Mouse (Mus musculus) forelimb bud, embryonic 11.5 days (tissue): ENCODE measurements at regions not wholly inside any gene's neighbourhood (a gene's known extent, or its start where the extent isn't known, plus 50 kb on each side); places are given as distances from the start of the nearest gene placed in this dataset.
A peak's percentile ranks its signal among the peaks of the same experiment; 100 is the strongest.

Source experiments
- DNase-seq: peaks from one replicate; pipeline ENCODE4 v3.0.0-alpha.2; 2012; ENCODE audit warnings: low read depth, low spot score

DNA sequence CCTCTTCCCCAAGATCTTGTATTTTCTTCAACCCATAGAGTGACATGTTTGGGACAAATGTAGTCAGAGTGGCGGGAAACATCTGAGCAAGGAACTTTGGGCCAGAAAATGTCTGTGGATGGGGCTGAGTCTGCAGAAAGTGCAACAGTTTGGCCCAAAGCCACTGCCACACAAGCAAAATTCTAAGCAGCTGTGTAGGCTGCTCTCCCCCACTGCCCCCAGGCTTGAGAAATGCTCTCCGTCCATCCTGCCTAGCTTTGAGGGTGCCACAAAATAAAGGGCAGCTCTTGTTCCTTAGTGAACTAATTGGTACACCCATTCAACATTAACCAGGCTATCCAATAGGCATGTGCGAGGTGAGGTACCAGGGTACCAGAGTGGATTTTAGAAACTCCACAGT, 205.2 kb upstream of the Kbtbd8 start:
- peak; percentile 24 for DNase-seq

DNA sequence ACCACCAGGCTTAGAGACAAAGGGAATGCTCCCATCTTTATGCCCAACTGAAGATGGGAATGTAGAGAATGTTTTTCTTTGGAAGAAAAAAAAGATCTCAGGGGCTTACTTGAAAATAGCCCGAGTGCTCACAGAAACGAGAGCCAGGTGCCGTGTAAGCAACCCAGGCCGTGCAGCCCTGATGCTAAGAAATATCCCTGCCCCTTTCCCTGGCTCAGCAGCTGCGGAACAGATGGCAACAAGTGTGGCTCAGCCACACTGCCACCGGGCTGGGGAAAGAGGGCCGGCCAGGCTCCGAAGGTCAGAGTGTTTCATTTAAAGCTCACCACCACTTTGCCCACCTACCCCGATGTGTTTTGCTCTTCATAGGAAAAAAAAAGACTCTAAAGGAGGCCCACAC, 205.7 kb upstream of the Kbtbd8 start:
- DNase-seq = peak; percentile 82

- DNase-seq = no peak
Observed at GRCm38 (mm10) chr6:94900862-94901261, 200.9 kb upstream of the Lrig1 start.

DNA sequence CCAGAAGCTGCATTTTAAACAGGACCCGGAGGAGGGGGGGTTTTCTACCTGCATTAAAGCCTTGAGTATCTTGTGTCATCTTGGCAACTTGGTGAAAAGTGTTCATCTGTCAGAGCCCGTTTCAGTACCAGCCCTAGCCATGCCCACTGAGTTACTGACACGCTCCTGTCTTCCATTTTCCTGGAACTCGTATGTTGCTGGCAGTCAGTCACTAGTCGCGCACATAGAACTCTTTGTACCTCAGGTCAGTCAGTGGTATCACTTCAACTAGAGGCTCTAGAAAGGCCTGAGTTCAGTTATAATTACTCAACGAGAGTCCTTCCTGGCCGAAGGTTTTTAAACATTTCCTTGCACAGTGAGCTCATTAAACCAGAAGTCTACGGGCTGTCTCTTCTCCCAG, 198.9 kb upstream of the Lrig1 start:
- no peak for DNase-seq

DNA sequence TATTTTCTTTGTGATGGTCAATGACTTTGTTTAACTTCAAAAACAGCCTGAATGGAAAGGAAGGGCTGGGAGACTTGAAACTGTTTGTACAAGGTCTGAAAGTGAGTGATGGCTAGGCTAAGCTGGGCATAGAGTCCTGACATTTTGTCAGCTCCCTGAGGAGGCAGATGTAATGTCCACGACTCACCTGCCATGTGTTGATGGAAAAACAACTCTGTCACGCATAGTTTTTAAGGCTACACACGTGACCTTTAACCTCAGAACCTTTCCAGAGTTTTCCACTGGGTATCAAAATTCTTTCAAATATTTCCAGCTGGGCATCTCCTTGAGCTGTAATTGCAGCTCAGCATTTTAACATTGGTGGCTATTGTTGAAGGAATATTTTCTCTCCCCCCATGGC, 190.2 kb upstream of the Lrig1 start:
- DNase-seq = peak; percentile 47

DNA sequence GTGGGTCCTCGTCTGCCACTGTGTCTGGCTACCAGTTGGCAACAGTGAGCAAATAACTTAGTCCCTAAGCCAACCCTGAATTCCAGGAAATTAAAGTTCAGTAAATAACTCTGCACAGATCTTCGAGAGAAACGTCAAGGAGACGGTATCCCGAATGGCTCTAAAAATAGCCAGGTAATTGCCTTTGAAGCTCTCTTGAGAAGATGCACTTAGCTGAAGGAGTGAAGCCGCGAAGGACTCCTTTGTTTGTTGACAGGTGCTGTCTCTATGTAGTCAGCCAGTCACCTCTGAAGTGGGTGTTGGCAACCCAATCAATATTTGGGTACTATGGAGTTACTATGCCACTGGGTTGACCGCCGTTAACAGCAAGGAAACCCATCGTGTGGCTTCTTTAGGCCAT, 189.3 kb upstream of the Lrig1 start:
- no peak for DNase-seq

- DNase-seq = no peak
Observed at GRCm38 (mm10) chr6:94881139-94881538, 181.2 kb upstream of the Lrig1 start.

DNA sequence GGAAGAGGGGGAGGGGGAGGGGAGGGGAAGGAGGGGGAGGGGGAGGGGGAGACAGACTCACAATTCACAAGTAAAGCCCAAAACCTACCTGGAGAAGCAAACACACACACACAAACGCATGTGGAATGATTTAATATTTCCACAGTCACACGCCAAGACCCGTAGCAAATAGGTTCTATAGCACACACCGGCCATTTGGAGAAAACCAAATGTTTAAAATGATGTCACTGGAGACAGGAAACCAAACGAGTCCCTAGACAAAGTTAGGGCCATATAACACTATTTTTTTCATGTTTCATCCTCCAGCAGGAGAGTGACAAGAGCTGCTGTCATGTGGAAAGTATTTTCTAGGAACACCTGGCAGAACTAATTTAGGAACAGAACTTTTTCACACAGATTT, 175.9 kb upstream of the Lrig1 start:
- no peak for DNase-seq

GRCm38 (mm10) chr6:94875065-94875464, 175.1 kb upstream of the Lrig1 start:
- DNase-seq = no peak

DNA sequence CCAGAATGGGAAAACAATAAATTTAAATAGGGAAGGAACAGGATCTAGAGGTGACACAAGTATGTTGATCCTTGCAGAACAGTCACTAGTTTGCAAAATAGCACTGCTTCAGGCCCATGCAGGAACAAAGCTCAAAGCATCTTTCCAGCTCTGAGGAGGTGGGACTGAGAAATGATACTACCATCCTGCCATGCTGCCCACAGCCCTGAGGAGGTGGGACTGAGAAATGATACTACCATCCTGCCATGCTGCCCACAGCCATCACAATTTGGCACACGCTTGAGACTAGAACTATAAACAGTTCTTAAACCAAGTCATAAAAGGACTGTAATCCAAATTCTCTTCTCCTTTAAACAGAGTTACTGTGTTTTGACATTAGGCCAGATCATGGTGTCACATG, 174.5 kb upstream of the Lrig1 start:
- DNase-seq = no peak

- DNase-seq = no peak
Observed at GRCm38 (mm10) chr6:94867952-94868351, 168.0 kb upstream of the Lrig1 start.

DNA sequence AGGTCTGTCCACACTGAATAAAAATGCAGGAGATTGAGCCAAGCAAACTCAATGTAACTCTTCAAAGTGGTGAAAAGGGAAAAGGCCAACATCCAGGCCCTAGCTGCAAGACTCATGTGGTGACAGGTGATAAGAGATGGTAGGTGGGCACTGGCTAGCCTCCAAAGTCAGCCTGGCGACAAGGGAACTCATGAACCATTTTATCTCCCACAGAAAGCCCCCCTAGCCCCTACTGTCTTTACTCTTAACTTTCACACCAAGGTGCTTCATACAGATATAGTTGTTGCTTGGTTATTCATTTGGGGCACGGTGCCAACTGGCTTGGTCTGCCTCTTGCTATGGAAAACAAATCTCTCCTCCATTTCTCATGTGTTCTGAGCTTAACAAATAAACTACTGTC, 165.5 kb upstream of the Lrig1 start:
- DNase-seq = no peak

DNA sequence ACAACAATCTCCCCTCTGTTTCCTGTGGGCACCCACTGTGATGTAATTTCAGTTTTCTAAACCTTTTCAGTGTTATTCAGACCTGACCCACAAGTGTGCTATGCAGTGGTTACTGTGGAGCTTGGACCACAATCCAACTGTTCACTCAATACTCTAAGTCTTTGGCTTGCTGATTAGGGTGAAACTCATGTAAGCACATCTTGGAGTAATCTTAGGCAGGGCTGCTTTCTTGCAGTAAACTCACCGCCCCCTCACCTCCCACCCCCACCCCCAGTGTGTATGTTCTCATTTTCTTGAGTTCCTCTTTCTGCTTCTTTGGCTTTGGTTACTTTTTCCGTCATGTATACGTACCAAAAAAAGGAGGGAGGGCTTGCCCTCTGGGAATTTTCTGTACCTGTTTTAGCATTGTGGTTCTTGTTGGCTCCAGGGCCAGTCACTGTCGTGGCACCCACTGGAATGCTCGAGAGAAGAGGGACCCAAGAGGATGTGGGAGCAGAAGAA, 158.2 kb upstream of the Lrig1 start:
- no peak for DNase-seq

DNA sequence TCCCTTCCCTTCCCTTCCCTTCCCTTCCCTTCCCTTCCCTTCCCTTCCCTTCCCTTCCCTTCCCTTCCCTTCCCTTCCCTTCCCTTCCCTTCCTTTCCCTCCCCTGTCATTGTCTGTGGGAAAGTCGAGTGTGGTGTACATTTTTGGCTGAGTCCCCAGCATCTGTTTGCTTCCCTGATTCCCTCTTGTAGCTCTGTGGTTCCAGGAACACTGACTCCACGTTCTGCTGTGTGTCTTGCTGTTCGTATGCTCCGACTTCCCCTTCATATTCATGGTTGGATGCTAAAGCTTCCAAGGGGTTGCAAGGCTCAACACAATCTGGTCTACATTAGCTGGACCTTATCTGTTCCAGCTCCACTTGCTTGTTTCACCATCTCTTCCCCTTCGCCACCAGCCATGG, 150.2 kb upstream of the Lrig1 start:
- no peak for DNase-seq

DNA sequence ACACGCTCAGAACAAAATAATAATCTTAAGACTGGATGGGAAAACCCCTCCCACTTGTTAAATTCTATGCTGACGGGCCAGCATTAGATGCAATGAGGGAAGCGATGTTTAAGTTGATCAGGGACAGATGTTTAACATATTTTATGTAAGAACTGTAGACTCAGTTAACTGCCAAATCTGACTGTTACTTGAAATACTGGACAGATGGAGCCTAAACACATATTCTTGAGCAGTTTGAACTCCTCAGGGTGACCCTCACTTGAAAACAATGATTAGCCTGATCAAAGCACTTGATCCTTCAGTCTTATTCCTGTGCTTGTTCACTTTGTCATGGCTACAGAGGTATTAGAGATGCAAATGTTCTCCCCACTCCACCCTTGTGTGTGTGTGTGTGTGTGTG, 149.6 kb upstream of the Lrig1 start:
- no peak for DNase-seq

- DNase-seq = no peak
Observed at GRCm38 (mm10) chr6:94848437-94848836, 148.5 kb upstream of the Lrig1 start.

- no peak for DNase-seq
Observed at GRCm38 (mm10) chr6:94845821-94846220, 145.9 kb upstream of the Lrig1 start.

DNA sequence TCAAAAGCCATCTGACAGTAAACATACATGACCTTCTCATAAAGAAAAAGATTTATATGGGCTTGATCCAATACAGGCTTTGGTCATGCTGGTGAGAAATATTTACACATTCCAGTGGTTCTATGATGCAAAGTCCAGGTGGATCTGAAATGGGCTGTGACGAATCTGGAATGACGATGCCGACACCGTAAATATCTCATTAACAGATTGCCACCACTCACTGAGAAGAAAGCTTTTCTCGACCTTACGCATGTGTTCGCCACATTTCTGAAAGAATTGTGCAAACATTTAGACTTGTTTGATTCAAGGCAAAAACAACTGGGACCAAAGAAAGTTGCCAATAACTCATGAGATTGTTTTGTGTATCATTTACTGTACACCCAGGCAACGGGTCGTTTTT, 142.9 kb upstream of the Lrig1 start:
- DNase-seq = no peak

DNA sequence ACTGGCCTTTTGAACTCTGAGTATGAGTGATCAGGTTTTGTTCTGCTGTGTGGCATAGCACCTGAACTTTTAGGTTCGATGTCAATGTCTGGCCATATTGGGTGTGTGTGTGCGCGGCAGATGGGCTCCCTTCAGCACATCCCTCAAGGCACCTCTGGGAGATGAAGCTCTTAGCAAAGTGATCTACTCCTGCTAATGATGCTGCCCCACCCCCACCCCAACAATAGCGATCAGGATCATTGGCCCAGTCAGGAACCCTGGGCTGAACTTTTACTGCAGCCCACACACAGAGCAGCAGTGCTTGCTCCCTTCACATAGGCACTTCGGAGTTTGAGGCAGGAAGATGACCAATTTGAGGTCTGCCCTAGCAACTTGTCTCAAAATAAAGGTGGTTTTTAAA, 141.9 kb upstream of the Lrig1 start:
- DNase-seq = no peak

DNA sequence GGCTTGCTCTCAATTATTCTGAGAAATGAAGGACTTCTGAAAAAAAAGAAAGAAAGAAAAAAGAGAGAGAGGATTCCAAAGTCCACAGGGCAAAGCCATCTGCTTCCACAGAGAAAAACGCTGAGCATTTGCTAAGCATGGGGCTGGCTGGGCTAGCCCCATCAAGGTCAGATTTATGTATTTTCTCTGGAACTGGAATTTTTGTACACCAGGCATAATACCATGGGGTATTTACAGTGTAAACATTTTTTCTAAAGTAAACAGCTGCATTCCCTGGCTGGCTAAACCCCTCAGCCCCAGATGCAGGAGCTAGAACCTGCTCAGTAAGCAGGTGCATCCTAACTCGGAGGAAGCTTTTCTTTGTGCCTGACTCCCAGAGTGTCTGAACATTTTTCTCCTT, 135.8 kb upstream of the Lrig1 start:
- DNase-seq = no peak

- no peak for DNase-seq
Observed at GRCm38 (mm10) chr6:94834551-94834950, 134.6 kb upstream of the Lrig1 start.

DNA sequence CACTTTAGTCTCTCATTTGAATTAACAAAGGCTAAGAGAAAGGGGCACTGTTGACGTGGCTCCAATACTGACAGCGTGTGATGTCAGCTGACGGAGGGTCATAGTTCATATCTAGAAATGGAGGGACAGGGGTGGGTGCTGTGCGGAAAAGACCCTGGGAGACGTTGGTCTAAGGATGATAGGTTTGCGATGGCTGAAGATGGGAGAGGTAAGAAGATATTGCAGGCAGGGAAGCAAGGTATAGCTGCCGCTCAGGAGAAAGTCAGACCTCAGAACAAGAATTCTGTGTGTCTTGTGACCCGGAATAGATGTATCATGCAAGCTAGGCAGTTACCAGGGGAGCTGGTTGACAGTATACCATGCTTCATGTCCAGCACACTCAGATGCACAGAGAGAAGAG, 130.8 kb upstream of the Lrig1 start:
- DNase-seq = no peak

DNA sequence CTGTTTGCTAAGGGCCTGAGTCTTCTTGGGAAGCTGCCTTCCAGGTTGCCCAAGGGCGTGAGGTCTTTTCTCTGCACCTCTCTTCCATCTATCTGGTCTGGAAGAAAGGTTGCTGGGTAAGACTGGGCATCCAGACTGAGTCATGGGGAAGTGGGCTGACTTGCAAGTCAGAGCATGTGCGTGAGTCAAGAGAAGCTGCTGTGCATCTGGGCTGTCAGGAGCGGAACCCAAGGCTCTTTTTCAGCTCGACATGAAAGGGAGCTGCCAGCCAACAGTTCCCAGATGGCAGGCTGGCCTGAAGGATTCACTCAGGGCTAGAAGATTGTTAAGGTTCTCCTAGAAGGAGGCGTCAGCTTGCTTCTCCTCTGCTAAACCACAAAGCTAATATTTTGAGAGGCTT, 129.3 kb upstream of the Lrig1 start:
- DNase-seq = no peak

DNA sequence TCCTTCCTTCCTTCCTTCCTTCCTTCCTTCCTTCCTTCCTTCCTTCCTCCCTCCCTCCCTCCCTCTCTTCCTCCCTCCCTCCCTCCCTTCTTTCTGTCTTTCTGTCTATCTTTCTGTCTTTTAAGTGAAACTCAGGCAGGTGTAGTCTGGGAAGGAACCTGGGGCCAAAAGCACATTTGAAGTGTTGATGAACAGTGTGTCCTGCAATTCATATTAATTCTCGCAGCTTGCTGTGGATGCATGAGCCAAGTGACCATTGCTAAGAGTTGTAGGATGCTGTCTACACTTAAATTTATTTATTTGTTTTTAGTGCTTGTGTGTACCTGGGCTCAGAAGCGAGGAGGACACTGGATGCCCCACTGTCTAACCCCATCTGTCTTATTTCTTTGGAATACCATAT, 126.7 kb upstream of the Lrig1 start:
- DNase-seq = peak; percentile 99

- DNase-seq = no peak
Observed at GRCm38 (mm10) chr6:94818220-94818619, 118.3 kb upstream of the Lrig1 start.
